ENCODE assay signal across 8 mouse cellular contexts in the genomic region with DNA sequence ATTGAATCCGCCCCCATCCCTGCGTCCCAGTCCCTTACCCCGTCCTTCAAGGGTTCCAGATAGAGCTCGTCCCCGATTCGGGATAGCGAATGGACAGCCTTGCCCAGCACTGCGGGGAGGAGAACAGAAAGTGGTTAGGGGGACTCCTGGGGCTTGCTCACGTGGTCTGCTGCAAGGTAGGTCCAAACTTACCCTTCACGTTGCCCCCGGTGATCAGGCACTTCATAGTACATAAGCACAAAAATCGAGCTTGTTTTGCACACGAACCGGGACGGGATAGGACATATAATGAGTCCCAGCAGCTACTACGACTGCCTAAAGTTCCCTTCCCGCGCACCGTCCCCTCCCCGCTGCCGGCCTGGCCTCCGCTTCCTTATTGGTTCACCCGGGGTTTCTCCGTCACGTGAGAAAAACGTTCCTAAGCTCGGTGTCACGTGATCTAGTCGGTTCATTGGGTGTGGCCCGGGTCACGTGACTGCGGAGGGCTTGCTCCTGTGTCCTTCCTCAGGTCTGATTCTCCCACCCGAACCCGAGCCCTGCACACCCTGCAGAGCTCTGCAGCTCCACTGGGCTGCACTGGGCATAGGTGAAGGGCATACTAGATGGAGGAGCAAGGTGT. TPM values are rescaled to one million over a fixed set of nuclear protein-coding genes. Genes with fewer than 3 reads are reported as not detected.
DNase-seq lines count a peak whose midpoint lies in the region; ATAC-seq and TF ChIP-seq lines count a peak whose summit lies in the region.

TSS of gene Rad9a (minus strand) at position 372 of the 619 bp plus-strand sequence.

- peak within 1 kb of the TSS; percentile 76 to 83 for H3K4me3 ChIP-seq in ES-E14 (ENCODE audit: insufficient read depth in 1 of 2, low read depth in 1 of 2, low read length in 2 of 2, poor library complexity in 1 of 2, severe bottlenecking in 1 of 2)
- peak within 1 kb of the TSS; percentile 60 for H3K4me3 ChIP-seq in forebrain, embryonic 15.5 days
- peak within 1 kb of the TSS; percentile 87 for H3K4me3 ChIP-seq in lung, adult 2 months (replicated peaks; ENCODE audit: extremely low read depth, low read depth, low read length)

- peak; percentile 99 for DNase-seq in ES-E14 (ENCODE audit: low read depth, low spot score)
- DNase-seq in cerebellum, adult 11-12 months, result peak; percentile 97
- peak; percentile 93 for DNase-seq in heart, postnatal 25 days (ENCODE audit: low spot score)
- peak; percentile 91 to 97 for DNase-seq in layer of hippocampus, adult 18-20 months (ENCODE audit: low spot score in 2 of 2)
- peak; percentile 94 for DNase-seq in lung, adult 2 months
- peak; percentile 94 to 97 for DNase-seq in thymus, adult 18-20 months

- H3K4me1 ChIP-seq in ES-E14 (ENCODE audit: control insufficient read depth in 2 of 2, insufficient read depth in 2 of 2, low read length in 2 of 2, poor library complexity in 1 of 2), result peaks cover 2 to 12% of the 10 kb centered on the region in 2 experiments; a peak in 2 of 4 replicates
- peaks cover 21% of the 10 kb centered on the region for H3K4me1 ChIP-seq in forebrain, embryonic 15.5 days
- peaks cover 15% of the 10 kb centered on the region for H3K4me1 ChIP-seq in lung, adult 2 months (ENCODE audit: control insufficient read depth, insufficient read depth, low read length)

- peak within 1 kb of the TSS; percentile 90 for H3K9ac ChIP-seq in ES-E14 (ENCODE audit: insufficient read depth, low read depth, low read length, poor library complexity, severe bottlenecking)
- H3K9ac ChIP-seq in forebrain, embryonic 15.5 days (replicated peaks), result peak within 1 kb of the TSS; percentile 73

- peak within 1 kb of the TSS; percentile 51; the same call in 1 of the 2 replicates for H3K27ac ChIP-seq in ES-E14 (ENCODE audit: insufficient read depth, low read depth, low read length, poor library complexity, severe bottlenecking)
- H3K27ac ChIP-seq in forebrain, embryonic 15.5 days (replicated peaks), result peak within 1 kb of the TSS; percentile 59; the same call in 1 of the 2 replicates

- H3K4me2 ChIP-seq in forebrain, embryonic 15.5 days (replicated peaks), result peak within 1 kb of the TSS; percentile 97

- H3K27me3 ChIP-seq in forebrain, embryonic 15.5 days, result no peaks in the 10 kb centered on the region; the same call in 1 of the 2 replicates

- under 1% methylated on average over 34 of the region's 34 CpGs for WGBS in forebrain, embryonic 15.5 days
- WGBS in lung, adult 2 months, result 1% methylated on average over 34 of the region's 34 CpGs

- in situ Hi-C loops in ES-E14 (cut with MboI; ENCODE audit: low sequenced_read_pairs in 2 of 2, unreplicated experiment in 2 of 2), result no loop called here

- intact Hi-C loops in heart, postnatal 25 days (cut with DNase I), result loop anchor here (5.0 kb wide), 1 partner anchor 34 kb away; no protein-coding TSS in a partner anchor

- ATAC-seq in forebrain, embryonic 15.5 days (replicated peaks), result peak; percentile 85
- ATAC-seq in neutrophil, adult 5-6 weeks (ENCODE audit: extremely low read depth, insufficient number of reproducible peaks, low FRiP score, poor library complexity, severe bottlenecking), result peak; percentile 67

- peak; percentile 97; the same call in 1 of the 2 replicates for TF ChIP-seq POLR2A in lung, adult 2 months (IDR thresholded peaks at IDR 0.05; ENCODE audit: borderline replicate concordance, extremely low read depth, low read depth, low read length)

- no peaks in the 10 kb centered on the region for H3K9me3 ChIP-seq in ES-E14 (ENCODE audit: control insufficient read depth, insufficient read depth, low read depth, low read length)
- H3K9me3 ChIP-seq in forebrain, embryonic 15.5 days, result no peaks in the 10 kb centered on the region

- TF ChIP-seq CTCF in lung, adult 2 months (IDR thresholded peaks at IDR 0.05; ENCODE audit: insufficient read depth, low read length), result no peak

- peaks cover 31% of the 10 kb centered on the region for H3K36me3 ChIP-seq in ES-E14 (ENCODE audit: control insufficient read depth, insufficient read depth, low read length, poor library complexity, severe bottlenecking)
- H3K36me3 ChIP-seq in forebrain, embryonic 15.5 days, result peaks cover 11% of the 10 kb centered on the region; the same call in 1 of the 2 replicates

TF ChIP-seq in ES-E14, 5 proteins besides CTCF, POLR2A, EP300 and RAD21:
- TF ChIP-seq CHD2 (IDR thresholded peaks at IDR 0.05; ENCODE audit: low read depth, low read length), result no peak
- TF ChIP-seq MAFK (IDR thresholded peaks at IDR 0.05; ENCODE audit: insufficient read depth, low read depth, low read length), result no peak
- TF ChIP-seq HCFC1 (IDR thresholded peaks at IDR 0.05; ENCODE audit: borderline replicate concordance, insufficient read depth, low read length), result no peak

RNA-seq across cellular contexts. Expression of gene Rad9a, which starts in this region (rescaled TPM):
- 33.1 and 42.1 TPM in 2 replicates for total RNA-seq in ES-E14 (2012; rRNA removed)
- polyA plus RNA-seq in forebrain, embryonic 15.5 days (2015; fragmentation: Nextera tagmentation; extraction: Ambion mirVana), result 22.6 and 25.2 TPM in 2 replicates
- total RNA-seq in heart, postnatal 25 days (2021), result 1 to 10 TPM; 5.3 to 5.8 TPM
- 1 to 10 TPM; 7.9 to 9.6 TPM for total RNA-seq in layer of hippocampus, adult 18-20 months (2021)
- 32.3 and 36.9 TPM in 2 replicates for polyA plus RNA-seq in lung, adult 2 months (2012; rRNA removed)
- 35.1 and 44.3 TPM in 2 replicates for total RNA-seq in neutrophil, adult 5-6 weeks (2017)

Comparison
In these comparisons a context has a peak if more than half of its experiments do, and no peak if none do; other contexts are left out.
1. Peak in every context shown above with its lines: DNase-seq, ATAC-seq, H3K4me3 ChIP-seq and H3K27ac ChIP-seq.